Mouse (Mus musculus) embryonic facial prominence, embryonic 13.5 days (tissue): ENCODE measurements around the gene Aoc1. TPM values are rescaled to one million over a fixed set of nuclear protein-coding genes. Genes with fewer than 3 reads are reported as not detected.

Experiments
- ATAC-seq: fragments of 200-750 bp; cut with Nextera tagmentation; 2 replicates; pipeline ENCODE4 v1.8.0; 2017; ENCODE audit warnings: low read depth; ENCODE audit not compliant: insufficient number of reproducible peaks, insufficient read depth, low FRiP score, low TSS enrichment
- H3K27ac ChIP-seq: fragments of 300-500 bp; sonication (generic); 2 replicates; pipeline ENCODE4 v1.5.1; 2015; ENCODE audit warnings: moderate library complexity, mild to moderate bottlenecking, inconsistent platforms
- H3K27me3 ChIP-seq: fragments of 300-500 bp; sonication (generic); 2 replicates; pipeline ENCODE4 v1.6.1; 2015; ENCODE audit warnings: mild to moderate bottlenecking, inconsistent platforms
- H3K36me3 ChIP-seq: fragments of 300-500 bp; sonication (generic); 2 replicates; pipeline ENCODE4 v1.6.1; 2015; ENCODE audit warnings: mild to moderate bottlenecking, inconsistent platforms
- H3K4me1 ChIP-seq: fragments of 300-500 bp; sonication (generic); 2 replicates; pipeline ENCODE4 v1.6.1; 2015; ENCODE audit warnings: inconsistent platforms
- H3K4me2 ChIP-seq: fragments of 300-500 bp; sonication (generic); 2 replicates; pipeline ENCODE4 v1.6.1; 2015; ENCODE audit warnings: moderate library complexity, mild to moderate bottlenecking, inconsistent platforms
- H3K4me3 ChIP-seq: fragments of 300-500 bp; sonication (generic); 2 replicates; pipeline ENCODE4 v1.5.1; 2015; ENCODE audit warnings: mild to moderate bottlenecking, inconsistent platforms
- H3K9ac ChIP-seq: fragments of 300-500 bp; sonication (generic); 2 replicates; pipeline ENCODE4 v1.6.1; 2015; ENCODE audit warnings: mild to moderate bottlenecking, inconsistent platforms
- H3K9me3 ChIP-seq: fragments of 300-500 bp; sonication (generic); 2 replicates; pipeline ENCODE4 v1.6.1; 2016; ENCODE audit warnings: inconsistent platforms
- WGBS: fragments of 180-500 bp; shearing (Covaris S2); methylation state at CpG from one replicate; pipeline ENCODE4 v1.1.7; 2015; ENCODE audit warnings: mixed read lengths; 5-methylcytosine and 5-hydroxymethylcytosine counted together
- polyA plus RNA-seq: library from polyadenylated mRNA; unstranded; fragments of >200 nt; fragmentation: Nextera tagmentation; extraction: Ambion mirVana; gene quantifications from 2 replicates; pipeline ENCODE4 v1.2.1, GENCODE M21; 2015

Aoc1 gene
- polyA plus RNA-seq, 1 experiment from 2014 or later: not detected

GRCm38 (mm10) chr6:48929595-48929994 lies 56.9 kb downstream of the Aoc1 start, which contains the start of gene 1600015I10Rik:
Gene 1600015I10Rik (plus strand): TSS chr6:48929895.
- Histone ChIP-seq H3K27me3 (no peaks in the 10 kb centered on the region), H3K9me3 (no peaks in the 10 kb centered on the region), H3K27ac (no peak within 1 kb of the TSS), H3K36me3 (no peaks in the 10 kb centered on the region), H3K4me3 (no peak within 1 kb of the TSS), H3K9ac (no peak within 1 kb of the TSS), H3K4me1 (no peaks in the 10 kb centered on the region), H3K4me2 (no peak within 1 kb of the TSS)
- ATAC-seq: no peak
- WGBS: 83% methylated on average over 5 of the region's 5 CpGs

- Histone ChIP-seq H3K9me3 (peaks cover 4% of the 10 kb centered on the region), H3K27ac (no peak overlapping the region), H3K36me3 (no peaks in the 10 kb centered on the region), H3K4me3 (no peak overlapping the region), H3K4me2 (no peak overlapping the region), H3K4me1 (0 out of 2 replicates have a peak, but pooled peaks cover 6% of the 10 kb centered on the region), H3K27me3 (no peaks in the 10 kb centered on the region; the same call in 1 of the 2 replicates), H3K9ac (no peak overlapping the region)
- ATAC-seq: no peak
- 60% methylated on average over 2 of the region's 2 CpGs for WGBS
Observed at GRCm38 (mm10) chr6:48949596-48949995, 76.9 kb downstream of the Aoc1 start.

- Histone ChIP-seq H3K9ac (no peak overlapping the region), H3K4me2 (no peak overlapping the region), H3K4me3 (no peak overlapping the region), H3K36me3 (no peaks in the 10 kb centered on the region), H3K4me1 (0 out of 2 replicates have a peak, but pooled peaks cover 6% of the 10 kb centered on the region), H3K9me3 (peaks cover under 1% of the 10 kb centered on the region; the same call in 1 of the 2 replicates), H3K27me3 (no peaks in the 10 kb centered on the region; the same call in 1 of the 2 replicates), H3K27ac (no peak overlapping the region)
- ATAC-seq: no peak
- WGBS: 84% methylated on average over 5 of the region's 5 CpGs
Observed at GRCm38 (mm10) chr6:48950676-48951075, 78.0 kb downstream of the Aoc1 start.

GRCm38 (mm10) chr6:48951630-48952029 lies 78.9 kb downstream of the Aoc1 start:
- Histone ChIP-seq H3K27ac (no peak overlapping the region), H3K9me3 (no peaks in the 10 kb centered on the region; the same call in 1 of the 2 replicates), H3K4me1 (0 out of 2 replicates have a peak, but pooled peaks cover 5% of the 10 kb centered on the region), H3K27me3 (no peaks in the 10 kb centered on the region; the same call in 1 of the 2 replicates), H3K36me3 (no peaks in the 10 kb centered on the region), H3K4me3 (no peak overlapping the region), H3K4me2 (no peak overlapping the region), H3K9ac (no peak overlapping the region)
- WGBS: 84% methylated on average over 6 of the region's 6 CpGs
- ATAC-seq: no peak

GRCm38 (mm10) chr6:48953220-48953619 lies 80.5 kb downstream of the Aoc1 start:
- no peak overlapping the region for H3K4me3 ChIP-seq
- no peaks in the 10 kb centered on the region for H3K9me3 ChIP-seq
- no peak overlapping the region for H3K27ac ChIP-seq
- no peaks in the 10 kb centered on the region; the same call in 1 of the 2 replicates for H3K27me3 ChIP-seq
- WGBS: 83% methylated on average over 5 of the region's 5 CpGs
- ATAC-seq: no peak
- H3K4me2 ChIP-seq: no peak overlapping the region
- H3K4me1 ChIP-seq: no peaks in the 10 kb centered on the region
- no peak overlapping the region for H3K9ac ChIP-seq
- H3K36me3 ChIP-seq: no peaks in the 10 kb centered on the region

GRCm38 (mm10) chr6:48954211-48954610 lies 81.5 kb downstream of the Aoc1 start:
- WGBS: 84% methylated on average over 5 of the region's 5 CpGs
- H3K27ac ChIP-seq: no peak overlapping the region

GRCm38 (mm10) chr6:48954946-48955345 lies 82.2 kb downstream of the Aoc1 start:
- 0 out of 2 replicates have a peak, but pooled peaks cover 4% of the 10 kb centered on the region for H3K27me3 ChIP-seq
- peak; percentile 62; the same call in 1 of the 2 replicates for ATAC-seq
- H3K36me3 ChIP-seq: no peaks in the 10 kb centered on the region
- H3K4me2 ChIP-seq: no peak overlapping the region
- no peak overlapping the region for H3K9ac ChIP-seq
- 48% methylated on average over 1 of the region's 1 CpGs for WGBS
- H3K4me1 ChIP-seq: no peaks in the 10 kb centered on the region
- no peaks in the 10 kb centered on the region for H3K9me3 ChIP-seq
- no peak overlapping the region for H3K4me3 ChIP-seq
- H3K27ac ChIP-seq: no peak overlapping the region

More at GRCm38 (mm10) chr6:48954211-48954610, 81.5 kb downstream of the Aoc1 start:
- no peaks in the 10 kb centered on the region; the same call in 1 of the 2 replicates for H3K27me3 ChIP-seq
- no peaks in the 10 kb centered on the region for H3K9me3 ChIP-seq
- H3K9ac ChIP-seq: no peak overlapping the region
- H3K4me3 ChIP-seq: no peak overlapping the region
- H3K36me3 ChIP-seq: no peaks in the 10 kb centered on the region
- H3K4me1 ChIP-seq: no peaks in the 10 kb centered on the region
- ATAC-seq: no peak
- H3K4me2 ChIP-seq: no peak overlapping the region

GRCm38 (mm10) chr6:48956785-48957184 lies 84.1 kb downstream of the Aoc1 start:
- no peak for ATAC-seq
- H3K9ac ChIP-seq: no peak overlapping the region
- no peak overlapping the region for H3K4me3 ChIP-seq
- 88% methylated on average over 4 of the region's 4 CpGs for WGBS
- H3K27me3 ChIP-seq: 0 out of 2 replicates have a peak, but pooled peaks cover 5% of the 10 kb centered on the region
- H3K36me3 ChIP-seq: no peaks in the 10 kb centered on the region
- H3K9me3 ChIP-seq: no peaks in the 10 kb centered on the region
- no peaks in the 10 kb centered on the region for H3K4me1 ChIP-seq
- H3K4me2 ChIP-seq: no peak overlapping the region
- no peak overlapping the region for H3K27ac ChIP-seq

- Histone ChIP-seq H3K4me1 (no peaks in the 10 kb centered on the region), H3K9me3 (no peaks in the 10 kb centered on the region), H3K4me2 (no peak overlapping the region), H3K27me3 (0 out of 2 replicates have a peak, but pooled peaks cover 5% of the 10 kb centered on the region), H3K36me3 (no peaks in the 10 kb centered on the region), H3K4me3 (no peak overlapping the region), H3K9ac (no peak overlapping the region), H3K27ac (no peak overlapping the region)
- ATAC-seq: no peak
- 54% methylated on average over 1 of the region's 1 CpGs for WGBS
Observed at GRCm38 (mm10) chr6:48958053-48958452, 85.4 kb downstream of the Aoc1 start.

Other genes starting within 250 kb of the Aoc1 start
- gene AI854703, start 246.1 kb upstream of the Aoc1 start, polyA plus RNA-seq: 1.3 and 1.5 TPM in 2 replicates
- gene Gimap8, start 225.7 kb upstream of the Aoc1 start, polyA plus RNA-seq: 0.46 and 0.98 TPM in 2 replicates
- gene Gimap9, start 196.8 kb upstream of the Aoc1 start, polyA plus RNA-seq: 13.6 and 17.1 TPM in 2 replicates
- gene Gimap4, start 188.3 kb upstream of the Aoc1 start, polyA plus RNA-seq: 10.9 and 11.4 TPM in 2 replicates
- gene Gimap6, start 164.7 kb upstream of the Aoc1 start, polyA plus RNA-seq: 15.5 and 20.3 TPM in 2 replicates
- gene Gm28053, start 154.3 kb upstream of the Aoc1 start, polyA plus RNA-seq: 1.4 and 1.6 TPM in 2 replicates
- gene Gimap7, start 154.3 kb upstream of the Aoc1 start, polyA plus RNA-seq: not detected in 2 replicates
- 8.0 and 9.0 TPM in 2 replicates for gene Gimap1, start 133.8 kb upstream of the Aoc1 start, polyA plus RNA-seq
- 2.3 and 3.8 TPM in 2 replicates for gene Gimap5, start 126.7 kb upstream of the Aoc1 start, polyA plus RNA-seq
- not detected in 2 replicates for gene Gimap3, start 102.0 kb upstream of the Aoc1 start, polyA plus RNA-seq
- gene Tmem176a, start 32.0 kb upstream of the Aoc1 start, polyA plus RNA-seq: 49.3 and 51.9 TPM in 2 replicates
- 171 and 177 TPM in 2 replicates for gene Tmem176b, start 31.4 kb upstream of the Aoc1 start, polyA plus RNA-seq
- not detected in 2 replicates for gene 1600015I10Rik, start 57.0 kb downstream of the Aoc1 start, polyA plus RNA-seq
- not detected in 2 replicates for gene Doxl2, start 102.1 kb downstream of the Aoc1 start, polyA plus RNA-seq
- gene Svs1, start 114.0 kb downstream of the Aoc1 start, polyA plus RNA-seq: not detected in 2 replicates
- gene Gpnmb, start 163.7 kb downstream of the Aoc1 start, polyA plus RNA-seq: 1.3 and 1.4 TPM in 2 replicates
- 83.8 and 87.9 TPM in 2 replicates for gene Malsu1, start 200.9 kb downstream of the Aoc1 start, polyA plus RNA-seq